Mouse (Mus musculus) forebrain, embryonic 14.5 days (tissue): ENCODE results near the gene Hacl1. TPM values are rescaled to one million over a fixed set of nuclear protein-coding genes. Genes with fewer than 3 reads are reported as not detected.
A peak's percentile ranks its signal among the peaks of the same experiment; 100 is the strongest.

Experiments
- ATAC-seq: fragments of 200-750 bp; cut with Nextera tagmentation; 2 replicates; pipeline ENCODE4 v1.8.0; 2017; ENCODE audit warnings: mild to moderate bottlenecking, moderate library complexity
- DNase-seq: peaks from one replicate; pipeline ENCODE4 v3.0.0-alpha.2; 2015; ENCODE audit warnings: low spot score
- H3K27ac ChIP-seq: fragments of 300-500 bp; sonication (generic); 2 replicates; pipeline ENCODE4 v1.5.1; 2014; ENCODE audit warnings: low read depth, mild to moderate bottlenecking, control low read depth, low read length, moderate library complexity
- H3K27me3 ChIP-seq: fragments of 300-500 bp; sonication (generic); replicated peaks from 2 replicates; pipeline ENCODE4 v1.6.1; 2014; ENCODE audit warnings: low read length, control low read depth, mixed read lengths; ENCODE audit not compliant: control insufficient read depth, insufficient read depth
- H3K36me3 ChIP-seq: fragments of 300-500 bp; sonication (generic); 2 replicates; pipeline ENCODE4 v1.6.1; 2014; ENCODE audit warnings: low read length, control low read depth; ENCODE audit not compliant: control insufficient read depth, insufficient read depth
- H3K4me1 ChIP-seq: fragments of 300-500 bp; sonication (generic); 2 replicates; pipeline ENCODE4 v1.6.1; 2014; ENCODE audit warnings: antibody characterized with exemption, low read length, control low read depth; ENCODE audit not compliant: control insufficient read depth, insufficient read depth
- H3K4me2 ChIP-seq: fragments of 300-500 bp; sonication (generic); 2 replicates; pipeline ENCODE4 v1.6.1; 2014; ENCODE audit warnings: mild to moderate bottlenecking, control low read depth, low read length
- H3K4me3 ChIP-seq: fragments of 300-500 bp; sonication (generic); 2 replicates; pipeline ENCODE4 v1.5.1; 2014; ENCODE audit warnings: low read depth, low read length, control low read depth
- H3K9ac ChIP-seq: fragments of 300-500 bp; sonication (generic); 2 replicates; pipeline ENCODE4 v1.6.1; 2014; ENCODE audit warnings: mild to moderate bottlenecking, low read length, control low read depth, moderate library complexity
- H3K9me3 ChIP-seq: fragments of 300-500 bp; sonication (generic); replicated peaks from 2 replicates; pipeline ENCODE4 v1.6.1; 2016; ENCODE audit warnings: low read length, control low read depth, mixed read lengths; ENCODE audit not compliant: control insufficient read depth
- WGBS: fragments of 180-500 bp; shearing (Covaris S2); extraction: QIAGEN DNeasy Blood & Tissue Kit; methylation state at CpG from one replicate; pipeline ENCODE4 v1.1.7; 2014; 5-methylcytosine and 5-hydroxymethylcytosine counted together
- polyA plus RNA-seq: library from polyadenylated mRNA; unstranded; fragments of >200 nt; fragmentation: Nextera tagmentation; extraction: Ambion mirVana; gene quantifications from 2 replicates; pipeline ENCODE4 v1.2.1, GENCODE M21; 2014

Hacl1 gene
- polyA plus RNA-seq = 10.2 and 13.0 TPM in 2 replicates

GRCm38 (mm10) chr14:31640890-31641505 lies at the start of gene Hacl1, which contains the start of gene Btd:
Gene Hacl1 (minus strand): TSS chr14:31641286.
Gene Btd (plus strand): TSS chr14:31641028.
- Histone ChIP-seq H3K4me2 (peak within 1 kb of the TSS; percentile 90), H3K4me3 (peak within 1 kb of the TSS; percentile 65), H3K9me3 (no peaks in the 10 kb centered on the region), H3K36me3 (no peaks in the 10 kb centered on the region), H3K4me1 (peaks cover 11% of the 10 kb centered on the region), H3K9ac (peak within 1 kb of the TSS; percentile 66), H3K27me3 (no peaks in the 10 kb centered on the region), H3K27ac (peak within 1 kb of the TSS; percentile 77)
- under 1% methylated on average over 30 of the region's 30 CpGs for WGBS
- peak; percentile 99 for ATAC-seq
- DNase-seq = peak; percentile 95

GRCm38 (mm10) chr14:31686231-31686630 lies 45.1 kb upstream of the Hacl1 start:
- 100% methylated on average over 1 of the region's 1 CpGs for WGBS
- no peak overlapping the region for H3K4me2 ChIP-seq
- H3K9ac ChIP-seq = no peak overlapping the region
- DNase-seq (no peak), ATAC-seq (no peak)
- H3K4me3 ChIP-seq = no peak overlapping the region
- H3K4me1 ChIP-seq = no peaks in the 10 kb centered on the region
- H3K9me3 ChIP-seq = no peaks in the 10 kb centered on the region
- no peak overlapping the region for H3K27ac ChIP-seq
- no peaks in the 10 kb centered on the region for H3K27me3 ChIP-seq
- no peaks in the 10 kb centered on the region for H3K36me3 ChIP-seq

- no peak for DNase-seq
Measured at GRCm38 (mm10) chr14:31685680-31686079, 44.6 kb upstream of the Hacl1 start.

GRCm38 (mm10) chr14:31684343-31685040 lies 43.4 kb upstream of the Hacl1 start:
- Histone ChIP-seq H3K27me3 (no peaks in the 10 kb centered on the region), H3K4me3 (no peak overlapping the region), H3K36me3 (no peaks in the 10 kb centered on the region), H3K9ac (no peak overlapping the region), H3K9me3 (no peaks in the 10 kb centered on the region), H3K4me1 (no peaks in the 10 kb centered on the region), H3K4me2 (no peak overlapping the region), H3K27ac (no peak overlapping the region)
- no peak for DNase-seq
- 78% methylated on average over 7 of the region's 7 CpGs for WGBS
- ATAC-seq = no peak

More at GRCm38 (mm10) chr14:31685680-31686079, 44.6 kb upstream of the Hacl1 start:
- no peak overlapping the region for H3K27ac ChIP-seq
- no peaks in the 10 kb centered on the region for H3K4me1 ChIP-seq
- WGBS = 94% methylated on average over 10 of the region's 10 CpGs
- H3K36me3 ChIP-seq = no peaks in the 10 kb centered on the region
- no peak overlapping the region for H3K9ac ChIP-seq
- ATAC-seq = no peak
- no peak overlapping the region for H3K4me2 ChIP-seq
- no peaks in the 10 kb centered on the region for H3K27me3 ChIP-seq
- H3K9me3 ChIP-seq = no peaks in the 10 kb centered on the region
- no peak overlapping the region for H3K4me3 ChIP-seq

GRCm38 (mm10) chr14:31683610-31684009 lies 42.5 kb upstream of the Hacl1 start:
- DNase-seq = no peak
- Histone ChIP-seq H3K9me3 (no peaks in the 10 kb centered on the region), H3K4me1 (no peaks in the 10 kb centered on the region), H3K36me3 (no peaks in the 10 kb centered on the region), H3K4me2 (no peak overlapping the region), H3K9ac (no peak overlapping the region), H3K27me3 (no peaks in the 10 kb centered on the region), H3K27ac (no peak overlapping the region), H3K4me3 (no peak overlapping the region)
- WGBS = 90% methylated on average over 2 of the region's 2 CpGs
- ATAC-seq = no peak

GRCm38 (mm10) chr14:31681931-31682555 lies 41.0 kb upstream of the Hacl1 start:
- Histone ChIP-seq H3K4me1 (no peaks in the 10 kb centered on the region), H3K9me3 (no peaks in the 10 kb centered on the region), H3K27ac (no peak overlapping the region), H3K4me2 (no peak overlapping the region), H3K27me3 (no peaks in the 10 kb centered on the region), H3K9ac (no peak overlapping the region), H3K4me3 (no peak overlapping the region), H3K36me3 (no peaks in the 10 kb centered on the region)
- ATAC-seq = no peak
- WGBS = 49% methylated on average over 5 of the region's 5 CpGs
- DNase-seq = no peak

GRCm38 (mm10) chr14:31681291-31681690 lies 40.2 kb upstream of the Hacl1 start:
- Histone ChIP-seq H3K9ac (no peak overlapping the region), H3K27me3 (no peaks in the 10 kb centered on the region), H3K27ac (no peak overlapping the region), H3K36me3 (no peaks in the 10 kb centered on the region), H3K4me2 (no peak overlapping the region), H3K9me3 (no peaks in the 10 kb centered on the region), H3K4me3 (no peak overlapping the region), H3K4me1 (no peaks in the 10 kb centered on the region)
- no peak for DNase-seq
- WGBS = 83% methylated on average over 9 of the region's 9 CpGs
- ATAC-seq = no peak

GRCm38 (mm10) chr14:31680656-31681055 lies 39.6 kb upstream of the Hacl1 start:
- no peak overlapping the region for H3K4me2 ChIP-seq
- no peaks in the 10 kb centered on the region for H3K4me1 ChIP-seq
- no peak overlapping the region for H3K9ac ChIP-seq
- H3K4me3 ChIP-seq = no peak overlapping the region
- DNase-seq (no peak), ATAC-seq (no peak)
- no peak overlapping the region for H3K27ac ChIP-seq
- no peaks in the 10 kb centered on the region for H3K36me3 ChIP-seq
- H3K27me3 ChIP-seq = no peaks in the 10 kb centered on the region
- 87% methylated on average over 3 of the region's 3 CpGs for WGBS
- no peaks in the 10 kb centered on the region for H3K9me3 ChIP-seq
